Mouse (Mus musculus) embryo, embryonic 11 days (tissue): ENCODE data around the gene Etl4.
"Not testable (repeated sequence)": the region's sequence is repeated elsewhere in the genome, so short reads cannot be mapped to it uniquely, and the experiment has no call there.

ENCODE experiments used
- DNase-seq: peaks from one replicate; pipeline ENCODE4 v3.0.0-alpha.2; 2015

Gene Etl4

DNA sequence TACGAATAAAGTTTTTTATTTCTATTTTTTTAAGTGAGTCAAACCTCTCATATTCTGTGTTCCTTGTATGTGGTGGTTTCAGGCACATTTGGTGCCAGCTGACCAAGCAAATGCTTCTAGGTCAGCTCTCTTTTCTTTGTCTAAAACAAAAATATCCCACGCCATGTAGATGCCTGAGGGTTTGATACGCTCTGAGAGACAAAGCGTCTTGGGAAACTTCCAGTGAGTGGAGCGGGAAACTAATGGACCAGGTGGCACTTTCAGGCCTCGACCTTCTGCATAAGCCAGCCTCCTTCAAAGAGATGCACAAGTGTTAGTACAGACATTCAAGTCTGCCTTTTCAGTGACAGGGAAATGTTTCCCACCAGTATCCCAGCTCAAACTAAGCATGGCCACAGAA is 426.6 kb downstream of the Etl4 start:
- DNase-seq = no peak

DNA sequence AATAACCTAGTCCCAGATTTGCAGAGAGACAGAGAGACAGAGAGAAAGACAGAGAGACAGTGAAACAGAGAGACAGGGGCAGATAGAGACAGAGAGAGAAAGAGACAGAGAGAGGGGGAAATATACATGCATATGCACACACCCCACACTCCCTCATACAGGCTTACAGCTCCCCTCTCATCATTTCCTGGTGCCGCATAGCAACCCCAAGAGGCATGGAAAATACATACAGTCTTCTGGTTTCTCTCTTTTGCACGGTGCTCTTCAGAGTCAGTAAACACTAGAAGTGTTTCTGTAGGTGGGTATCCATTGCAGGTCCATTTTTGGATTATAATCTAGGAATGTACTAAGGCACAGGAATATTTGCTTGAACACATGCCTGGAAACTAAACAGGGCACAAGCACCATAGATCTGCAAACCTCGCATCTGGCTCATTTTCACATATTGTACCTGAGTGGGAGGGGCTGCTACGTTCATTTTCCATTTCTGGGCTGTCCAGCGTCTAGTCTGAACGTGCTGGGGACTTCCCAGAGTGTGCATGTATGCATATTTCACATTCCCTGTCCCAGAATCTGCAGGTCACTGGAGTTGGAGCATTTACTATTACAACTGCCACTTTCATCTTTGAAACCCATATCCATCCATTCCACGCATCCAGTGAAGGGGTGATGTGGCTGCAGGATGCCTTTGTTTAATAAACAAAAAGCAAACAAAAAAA is 429.6 kb downstream of the Etl4 start:
- no peak for DNase-seq

- peak; percentile 34 for DNase-seq
These were observed 430.3 kb downstream of the Etl4 start for GRCm38 (mm10) chr2:20339919-20340318.

DNA sequence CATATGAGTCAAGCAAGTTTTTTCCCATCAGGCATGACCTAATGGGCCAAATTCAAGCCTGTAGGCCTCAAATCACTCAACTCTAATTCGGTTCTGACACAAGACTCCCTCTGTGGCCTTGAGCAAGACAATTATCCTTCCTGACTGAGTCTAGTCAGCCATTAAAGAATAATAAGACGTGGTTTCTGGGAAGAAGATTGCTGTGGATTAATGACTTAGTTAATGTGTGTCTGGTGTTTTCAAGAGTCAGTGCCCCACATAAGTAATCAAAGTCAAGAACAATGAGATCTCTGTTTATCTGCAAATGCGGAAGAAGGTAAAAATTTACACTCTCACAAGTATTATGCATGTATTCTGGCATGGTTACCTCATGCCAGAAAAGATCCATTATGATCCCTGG is 437.3 kb downstream of the Etl4 start:
- DNase-seq = no peak

GRCm38 (mm10) chr2:20349268-20349667 is 439.7 kb downstream of the Etl4 start:
- DNase-seq = no peak

DNA sequence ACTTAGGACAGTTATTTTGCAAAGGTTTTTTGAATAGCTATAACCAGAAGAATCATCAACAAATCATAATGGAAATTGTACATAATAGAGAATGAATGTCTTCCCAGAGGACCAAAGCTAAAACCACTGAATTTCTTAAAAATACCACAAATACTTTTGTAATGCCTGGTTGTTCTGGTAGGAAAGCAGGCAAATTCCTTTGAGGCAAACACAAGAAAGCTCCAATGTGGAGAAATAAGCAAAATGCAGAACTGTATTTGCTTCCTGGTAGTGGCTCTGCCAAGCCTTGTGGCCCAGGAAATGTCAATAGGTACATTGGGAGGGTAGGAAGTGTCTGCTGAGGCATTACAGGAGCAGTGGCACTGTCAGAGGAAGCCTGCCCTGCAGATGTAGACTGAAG is 443.2 kb downstream of the Etl4 start:
- no peak for DNase-seq

- no peak for DNase-seq
These were observed 467.4 kb downstream of the Etl4 start for GRCm38 (mm10) chr2:20377026-20377425.

- not testable (repeated sequence) for DNase-seq
These were observed 471.3 kb downstream of the Etl4 start for GRCm38 (mm10) chr2:20380874-20381273.

DNA sequence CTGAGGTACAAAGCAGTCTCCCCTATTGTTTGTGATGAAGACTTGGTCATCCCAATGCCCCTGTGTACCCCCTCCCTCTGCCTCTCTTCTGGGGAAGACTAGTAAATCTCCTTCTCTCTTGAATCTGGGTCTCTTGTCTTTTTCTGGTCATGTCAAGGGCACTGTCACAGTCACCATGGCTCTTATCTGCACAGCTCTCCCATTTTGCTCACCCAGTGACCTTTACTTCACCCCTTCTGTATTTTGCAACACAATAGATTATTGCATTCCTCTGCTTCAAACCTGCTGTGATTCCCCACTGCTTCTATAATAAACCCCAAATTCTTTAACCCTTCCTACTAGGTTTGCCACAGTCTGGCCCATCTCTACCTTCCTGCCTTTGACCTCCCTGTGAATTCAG is 484.5 kb downstream of the Etl4 start:
- DNase-seq = peak; percentile 17

DNA sequence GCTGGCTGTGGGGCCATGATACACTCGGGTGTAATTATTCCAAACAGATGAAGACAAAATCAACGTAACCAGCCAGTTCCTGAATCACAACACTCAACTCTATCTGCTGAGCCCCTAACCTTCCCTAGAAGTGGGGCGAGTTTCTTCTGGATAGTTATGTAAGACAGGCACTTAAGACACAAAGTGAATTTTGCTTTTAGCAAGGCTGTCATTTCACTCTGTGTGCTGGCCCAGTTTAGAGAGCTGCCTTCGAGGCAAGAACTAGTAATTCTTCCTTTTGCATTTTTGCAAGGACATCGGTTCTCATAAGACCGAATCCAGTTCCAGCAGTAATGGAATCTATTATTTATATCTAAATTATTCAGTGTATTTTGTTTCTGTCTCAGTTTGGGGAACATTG is 487.4 kb downstream of the Etl4 start:
- DNase-seq = no peak

GRCm38 (mm10) chr2:20400556-20400955 is 491.0 kb downstream of the Etl4 start:
- DNase-seq = no peak

DNA sequence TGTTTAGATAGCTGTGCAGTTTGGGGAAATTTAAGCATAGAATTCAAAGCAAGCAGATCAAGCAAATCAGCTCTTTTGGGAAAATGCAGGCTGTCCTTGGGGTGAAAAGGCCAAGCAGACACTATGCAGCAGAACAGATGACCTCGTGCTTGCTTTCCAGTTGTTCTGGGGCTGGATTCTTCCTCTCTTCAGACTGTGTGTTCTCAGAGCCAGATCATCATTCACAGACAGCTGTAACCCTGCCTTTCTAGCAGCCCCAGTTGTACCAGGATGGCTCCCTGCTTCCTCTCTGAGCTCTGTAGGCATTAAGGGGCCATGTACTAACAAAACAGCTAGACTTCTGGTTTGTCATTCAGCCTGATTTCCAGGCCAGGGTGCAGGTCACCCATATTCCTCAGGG is 494.8 kb downstream of the Etl4 start:
- DNase-seq = no peak

- peak; percentile 22 for DNase-seq
These were observed 497.5 kb downstream of the Etl4 start for GRCm38 (mm10) chr2:20407101-20407500.

DNA sequence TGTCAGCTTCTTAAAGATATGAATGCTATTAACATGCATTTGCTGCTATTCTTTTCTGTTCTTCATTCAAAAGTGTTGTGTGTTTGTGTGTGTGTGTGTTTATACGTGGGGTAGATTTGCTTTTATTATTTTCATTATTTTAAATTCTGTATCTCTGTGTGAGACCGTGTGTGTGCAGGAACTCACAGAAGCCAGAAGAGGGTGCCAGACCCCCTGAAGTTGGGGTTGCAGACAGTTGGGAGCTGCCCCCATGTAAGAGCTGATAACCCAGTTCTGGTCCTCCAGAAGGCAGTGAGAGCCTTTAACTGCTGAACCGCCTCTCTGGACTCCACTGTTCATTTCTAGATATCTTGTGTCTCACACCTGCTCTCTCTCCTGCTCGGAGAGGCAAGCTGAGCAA is 505.3 kb downstream of the Etl4 start:
- DNase-seq = no peak

DNA sequence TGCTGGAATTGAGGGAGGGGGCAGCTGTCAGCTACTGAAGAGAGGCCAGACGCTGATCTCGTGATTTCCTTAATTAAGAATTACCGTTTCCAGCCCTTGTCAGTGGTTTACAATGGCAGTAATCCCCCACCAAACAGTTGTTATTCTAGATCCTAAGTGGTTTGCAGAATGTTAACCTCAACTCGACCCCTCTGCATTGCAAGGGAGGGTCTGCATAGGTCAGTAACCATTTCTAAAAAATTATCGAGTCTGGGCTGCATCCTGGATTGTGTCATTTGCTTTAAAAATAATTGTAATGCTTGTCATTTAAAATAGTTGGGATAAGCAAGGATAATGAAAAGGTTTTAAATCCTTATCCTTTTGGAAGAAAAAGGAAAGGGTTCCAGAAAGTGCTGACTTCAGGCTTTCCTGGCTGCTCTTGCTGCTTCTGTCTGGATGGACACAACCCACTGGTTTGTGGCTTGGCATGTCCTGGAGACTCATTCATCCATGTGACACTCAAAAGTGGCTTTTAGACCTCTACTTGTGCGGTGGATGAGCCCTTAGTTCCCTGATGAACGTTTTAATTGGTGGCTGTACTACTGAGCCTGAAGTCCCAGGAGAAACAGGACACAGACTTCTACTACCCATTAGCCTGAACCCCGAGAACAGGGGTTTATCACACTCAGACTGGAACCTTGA is 507.5 kb downstream of the Etl4 start:
- DNase-seq = peak; percentile 39

DNA sequence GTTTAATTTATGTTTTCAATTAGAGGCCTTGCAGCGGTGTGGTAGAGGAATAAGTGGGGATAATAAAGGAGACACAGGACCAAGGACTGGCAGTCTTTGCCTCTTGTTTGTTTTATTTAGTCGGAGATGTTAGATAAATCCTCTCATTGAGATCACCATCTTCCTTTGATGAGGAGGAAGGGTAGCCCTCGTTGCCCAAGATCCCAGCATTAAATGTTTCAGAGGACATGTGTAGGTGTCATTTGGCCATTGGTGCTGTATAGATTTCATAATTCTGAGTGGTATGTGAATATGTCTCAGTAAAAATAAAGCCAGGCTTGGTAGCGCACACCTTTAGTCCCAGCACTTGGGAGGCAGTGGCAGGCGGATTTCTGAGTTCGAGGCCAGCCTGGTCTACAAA is 508.4 kb downstream of the Etl4 start:
- no peak for DNase-seq

- DNase-seq = peak; percentile 46
These were observed 510.4 kb downstream of the Etl4 start for GRCm38 (mm10) chr2:20419975-20420374.

- no peak for DNase-seq
These were observed 512.7 kb downstream of the Etl4 start for GRCm38 (mm10) chr2:20422275-20422674.

- no peak for DNase-seq
These were observed 524.1 kb downstream of the Etl4 start for GRCm38 (mm10) chr2:20433656-20434055.

GRCm38 (mm10) chr2:20435530-20435929 is 526.0 kb downstream of the Etl4 start:
- DNase-seq = no peak

DNA sequence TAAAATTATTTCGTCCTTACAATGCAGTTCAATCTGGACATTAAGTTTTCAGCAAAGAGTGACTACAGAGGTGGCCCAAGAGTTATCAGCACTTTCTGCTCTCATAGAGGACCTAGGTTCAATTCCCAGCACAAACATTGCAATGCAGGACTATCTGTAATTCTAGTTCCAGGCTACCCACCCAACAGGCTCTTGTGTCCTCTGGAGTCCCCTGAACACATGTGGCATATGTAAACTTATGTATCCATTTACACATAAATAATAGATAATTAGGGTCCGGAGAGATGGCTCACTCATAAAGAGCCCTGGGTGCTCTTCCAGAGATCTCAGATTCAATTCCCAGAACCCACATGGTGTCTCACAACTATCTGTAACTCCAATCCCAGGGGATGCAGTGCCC is 533.2 kb downstream of the Etl4 start:
- DNase-seq = no peak

DNA sequence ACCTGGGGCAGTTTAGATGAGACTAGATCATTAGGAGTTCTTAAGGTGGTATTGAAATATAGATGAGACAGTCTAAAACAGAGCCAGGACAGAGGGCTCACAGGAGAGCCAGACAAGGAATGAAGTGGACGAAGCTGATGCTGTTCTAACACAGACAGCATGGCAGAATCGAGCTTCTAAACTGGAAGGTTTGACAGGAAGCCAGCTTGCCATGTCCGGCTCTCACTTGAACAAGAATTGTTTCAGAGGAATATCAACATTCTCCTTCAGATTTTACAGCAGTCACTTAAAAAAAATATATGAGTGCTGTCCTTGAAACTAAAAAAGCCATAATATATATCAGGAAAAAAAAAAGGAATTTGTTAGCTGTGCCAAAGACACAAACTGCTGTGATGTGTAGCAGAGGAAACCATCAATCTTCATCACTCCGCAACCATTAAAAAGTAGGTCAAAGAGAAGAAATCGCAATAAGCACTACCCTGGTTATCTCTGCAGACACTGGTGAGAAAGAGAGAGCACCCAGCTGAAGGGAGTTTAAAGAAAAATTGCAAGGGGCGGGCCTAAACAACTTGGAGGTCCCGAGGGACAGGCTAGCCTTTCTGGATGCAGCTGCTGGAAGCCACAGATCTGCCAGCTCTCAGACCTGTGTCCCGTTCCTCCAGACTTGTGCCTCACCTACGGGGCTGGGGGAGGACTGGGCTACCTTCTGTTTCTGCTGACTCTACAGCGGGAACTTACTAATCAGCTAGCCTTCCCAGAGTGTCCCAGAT is 534.3 kb downstream of the Etl4 start:
- DNase-seq = peak; percentile 37

DNA sequence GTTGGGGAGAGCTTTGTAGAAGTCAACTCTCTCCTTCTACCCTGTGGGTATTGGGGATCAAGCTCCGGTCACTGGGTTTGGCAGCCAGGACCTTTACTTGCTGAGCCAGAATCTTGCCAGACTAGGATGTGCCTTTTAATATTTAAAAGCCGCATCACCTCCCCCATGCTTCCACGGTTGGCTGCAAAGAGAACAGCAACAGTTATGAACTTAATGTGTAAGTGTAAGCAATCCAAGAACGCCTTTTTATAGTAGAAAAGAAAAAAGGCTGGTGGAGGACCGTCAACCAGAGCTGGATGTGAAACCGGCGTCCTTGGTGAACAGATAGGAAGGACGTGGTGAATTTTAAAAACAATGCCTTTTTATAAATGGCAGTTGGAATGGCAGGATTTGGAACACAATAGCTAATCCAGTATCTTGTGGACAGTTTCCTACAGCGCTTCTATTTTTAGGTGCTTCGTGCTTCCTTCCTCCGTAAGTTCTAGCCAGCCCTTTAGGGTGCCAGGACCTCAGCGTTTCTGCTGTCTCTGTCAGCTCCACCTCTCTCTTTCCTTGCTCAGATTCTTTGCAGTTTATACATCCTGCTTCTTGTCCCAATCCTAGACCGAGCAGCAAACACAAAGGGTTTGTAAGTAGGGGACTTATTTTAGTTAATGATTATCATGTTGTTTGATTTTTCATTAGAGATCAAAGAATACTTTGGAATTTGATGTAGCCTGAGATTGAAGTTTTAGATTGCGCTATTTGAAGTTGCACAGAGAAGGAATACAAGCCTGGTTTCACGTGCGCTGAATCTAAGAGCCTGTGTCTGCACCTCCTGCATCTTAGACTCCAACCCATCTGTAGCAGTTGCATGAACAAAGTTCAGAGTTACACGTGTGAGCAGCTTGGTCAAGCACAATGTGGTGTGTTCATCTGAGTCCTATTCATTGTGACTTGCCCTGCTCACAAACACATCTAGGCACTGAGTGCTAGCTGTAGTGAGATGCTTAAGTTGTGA is 535.9 kb downstream of the Etl4 start:
- no peak for DNase-seq
